Mouse (Mus musculus) liver, adult 2 months (tissue): ENCODE measurements around the gene Hemk1.
A peak's percentile ranks its signal among the peaks of the same experiment; 100 is the strongest.

ENCODE experiments used
- CTCF ChIP-seq: fragments of 200-500 bp; IDR thresholded peaks from 2 replicates; pipeline ENCODE4 v1.5.1; 2011; ENCODE audit warnings: low read depth, low read length, control low read depth
- POLR2A ChIP-seq: fragments of 200-500 bp; IDR thresholded peaks from 2 replicates; pipeline ENCODE4 v1.6.1; 2011; ENCODE audit warnings: low read length, control low read depth; ENCODE audit not compliant: insufficient read depth; ENCODE audit errors: extremely low read depth

- TF ChIP-seq CTCF (peak; percentile 66; the same call in 1 of the 2 replicates), POLR2A (no peak)
These were observed 28.5 kb upstream of the Hemk1 start for GRCm38 (mm10) chr9:107366644-107367043.
